Mouse (Mus musculus): Measurements from ENCODE around the gene Pbx4.

DNA sequence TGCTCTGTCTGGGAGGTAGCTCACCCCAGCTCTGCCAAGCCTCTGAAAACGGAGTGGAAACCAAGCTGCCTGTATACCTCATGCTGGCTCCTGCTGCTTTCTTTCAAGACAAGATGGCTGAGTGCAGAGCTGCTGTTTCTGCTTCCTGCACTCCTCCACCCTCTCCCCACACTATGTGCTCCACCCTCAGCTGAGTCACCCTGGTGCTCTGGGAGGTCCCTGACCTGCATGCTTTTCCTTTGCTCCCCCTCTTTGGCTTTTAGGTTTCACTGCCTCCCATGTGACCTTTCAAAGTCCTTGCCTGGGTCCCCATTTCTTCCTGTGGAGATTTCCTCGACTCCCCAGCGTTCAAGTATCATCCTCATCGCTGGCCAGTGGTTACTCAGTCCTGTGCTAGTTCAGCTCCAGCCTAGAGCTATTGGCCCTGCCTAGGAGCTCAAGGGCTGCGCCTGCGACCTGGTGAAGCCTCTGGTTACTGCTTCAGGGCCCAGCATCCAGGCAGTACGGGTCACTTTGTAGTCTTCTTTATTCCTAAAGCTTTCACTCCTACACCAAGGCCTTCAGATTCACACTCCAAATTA, 18.7 kb downstream of the Pbx4 start:
- TF ChIP-seq CTCF (conservative IDR thresholded peaks at IDR 0.05 in 1 of 2, IDR thresholded peaks at IDR 0.05 in 1 of 2; ENCODE audit: low read depth in 2 of 2, low read length in 2 of 2) (no peak), JUND (conservative IDR thresholded peaks at IDR 0.05; ENCODE audit: low read depth, low read length) (no peak), EP300 (IDR thresholded peaks at IDR 0.05; ENCODE audit: low read length) (no peak), ELF1 (IDR thresholded peaks at IDR 0.05; ENCODE audit: low read depth, low read length) (no peak), POLR2A (IDR thresholded peaks at IDR 0.05; ENCODE audit: low read depth, low read length) (no peak), RCOR1 (conservative IDR thresholded peaks at IDR 0.05; ENCODE audit: low read depth, low read length) (no peak), ETS1 (conservative IDR thresholded peaks at IDR 0.05; ENCODE audit: low read depth, low read length) (no peak), RAD21 (IDR thresholded peaks at IDR 0.05; ENCODE audit: low read depth, low read length) (no peak), KAT2A (IDR thresholded peaks at IDR 0.05; ENCODE audit: insufficient replicate concordance, low read length) (no peak)

All from CH12.LX (cell line).